Comparison of ENCODE assay signal across 16 mouse cellular contexts in genomic region chr14:22088604-22089003, GRCm38 (mm10).
"Had no signal": no experiment of that assay in that cellular context is flagged by ENCODE, and none has a peak within 500 bp of the region (broad histone marks: within the 10 kb centered on the region; RNA-seq: fewer than 3 reads in every experiment).

No protein-coding gene starts in this region.

- H3K27ac ChIP-seq: midbrain, embryonic 10.5 days; midbrain, embryonic 12.5 days had no signal

- H3K4me3 ChIP-seq: midbrain, embryonic 10.5 days; midbrain, embryonic 12.5 days; myocyte; neural tube, embryonic 13.5 days; neural tube, embryonic 15.5 days; stomach, embryonic 15.5 days had no signal

- DNase-seq: lung, embryonic 14.5 days; lung, postnatal 10 days; lung, postnatal 4 days; midbrain, embryonic 14.5 days; retina, postnatal 1 day; right cerebral cortex, adult 18-20 months; right cerebral cortex, postnatal 14 days; thymus, adult 2 months; thymus, postnatal 25 days; thymus, postnatal 4 days had no signal
